Mouse (Mus musculus) kidney, adult 2 months (tissue): ENCODE measurements around the gene Toe1.

Experiments used
- CTCF ChIP-seq: fragments of 200-500 bp; conservative IDR thresholded peaks from 2 replicates; pipeline ENCODE4 v1.5.1; 2011; ENCODE audit warnings: low read depth, mild to moderate bottlenecking, control low read depth, low read length, moderate library complexity, mixed read lengths; ENCODE audit not compliant: insufficient read depth, insufficient read length
- POLR2A ChIP-seq: fragments of 200-500 bp; IDR thresholded peaks from one replicate; pipeline ENCODE4 v1.6.1; 2011; ENCODE audit warnings: low read depth, low read length, control low read depth

DNA sequence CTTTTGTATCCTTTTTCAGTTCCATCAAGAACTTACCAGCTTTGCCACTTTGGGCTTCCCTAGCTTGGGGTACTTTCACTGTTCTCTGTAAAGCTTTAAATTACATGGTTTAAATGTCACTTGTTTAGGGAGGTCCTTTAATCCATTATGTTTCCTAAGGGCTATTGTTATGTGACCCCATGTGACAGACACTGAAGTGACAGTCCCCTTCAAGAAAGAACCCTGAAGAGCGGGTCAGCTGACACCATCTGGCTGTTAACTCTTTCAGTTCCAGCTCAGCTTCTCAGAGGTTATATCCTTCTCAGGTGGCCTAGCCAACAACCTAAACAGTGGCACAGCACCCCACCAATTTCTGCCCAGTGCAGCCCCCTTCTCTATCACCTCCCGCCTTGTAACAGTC, 46.8 kb upstream of the Toe1 start:
- TF ChIP-seq CTCF (no peak), POLR2A (no peak)
